Mouse (Mus musculus) heart, embryonic 10.5 days (tissue): ENCODE results near the gene Pbld1. TPM values are rescaled to one million over a fixed set of nuclear protein-coding genes. Genes with fewer than 3 reads are reported as not detected.

Experiments used
- DNase-seq: peaks from one replicate; pipeline ENCODE4 v3.0.0-alpha.2; 2017; ENCODE audit warnings: low spot score
- H3K27ac ChIP-seq: fragments of 300-500 bp; sonication (generic); 2 replicates; pipeline ENCODE4 v1.5.1; 2016; ENCODE audit warnings: mild to moderate bottlenecking
- H3K27me3 ChIP-seq: fragments of 300-500 bp; sonication (generic); 2 replicates; pipeline ENCODE4 v1.6.1; 2016; ENCODE audit warnings: mild to moderate bottlenecking; ENCODE audit not compliant: poor library complexity, insufficient read depth, severe bottlenecking
- H3K36me3 ChIP-seq: fragments of 300-500 bp; sonication (generic); 2 replicates; pipeline ENCODE4 v1.6.1; 2016; ENCODE audit warnings: mild to moderate bottlenecking, moderate library complexity
- H3K4me1 ChIP-seq: fragments of 300-500 bp; sonication (generic); 2 replicates; pipeline ENCODE4 v1.6.1; 2016; ENCODE audit warnings: mild to moderate bottlenecking
- H3K4me3 ChIP-seq: fragments of 300-500 bp; sonication (generic); 2 replicates; pipeline ENCODE4 v1.5.1; 2016; ENCODE audit warnings: mild to moderate bottlenecking, moderate library complexity
- H3K9me3 ChIP-seq: fragments of 300-500 bp; sonication (generic); 2 replicates; pipeline ENCODE4 v1.6.1; 2016; ENCODE audit warnings: mild to moderate bottlenecking, moderate library complexity
- WGBS: fragments of 180-500 bp; shearing (Covaris S2); methylation state at CpG from one replicate; pipeline ENCODE4 v1.1.7; 2016; 5-methylcytosine and 5-hydroxymethylcytosine counted together
- polyA plus RNA-seq: library from polyadenylated mRNA; unstranded; fragments of >200 nt; fragmentation: Nextera tagmentation; extraction: Ambion mirVana; gene quantifications from 2 replicates; pipeline ENCODE4 v1.2.1, GENCODE M21; 2016

The Pbld1 gene
- polyA plus RNA-seq, 1 experiment from 2014 or later, result 1.7 TPM

DNA sequence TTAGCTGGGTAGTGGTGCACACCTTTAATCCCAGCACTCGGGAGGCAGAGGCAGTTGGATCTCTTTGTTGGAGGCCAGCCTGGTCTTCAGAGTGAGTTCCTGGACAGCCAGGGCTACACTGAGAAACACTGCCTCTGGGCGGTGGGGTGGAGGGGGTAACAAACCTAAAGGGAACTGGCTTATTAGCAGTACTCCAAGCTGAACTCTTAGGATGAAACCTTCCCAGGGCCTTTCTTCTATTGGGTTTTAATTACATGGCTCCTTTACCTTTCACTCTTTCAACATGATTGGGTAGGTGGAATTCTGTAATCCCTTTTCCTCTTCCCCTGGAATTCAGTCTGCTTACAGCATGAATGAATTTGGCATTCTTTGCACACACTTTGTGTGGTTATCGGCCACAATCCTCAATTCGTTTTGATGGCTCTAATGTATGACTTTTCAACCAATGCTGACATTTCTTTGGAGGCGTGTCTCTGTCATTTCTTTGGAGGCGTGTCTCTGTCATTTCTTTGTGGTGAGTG, 34.4 kb upstream of the Pbld1 start:
- DNase-seq, result no peak

GRCm38 (mm10) chr10:63026156-63026794, 33.7 kb upstream of the Pbld1 start:
- Histone ChIP-seq H3K9me3 (no peaks in the 10 kb centered on the region), H3K4me1 (peaks cover 10% of the 10 kb centered on the region), H3K36me3 (no peaks in the 10 kb centered on the region), H3K27me3 (no peaks in the 10 kb centered on the region), H3K4me3 (no peak overlapping the region), H3K27ac (no peak overlapping the region)
- DNase-seq, result no peak
- 68% methylated on average over 8 of the region's 8 CpGs for WGBS

More for the DNA sequence above, 34.4 kb upstream of the Pbld1 start:
- peaks cover 14% of the 10 kb centered on the region for H3K4me1 ChIP-seq
- 0 out of 2 replicates have a peak overlapping the region, but pooled peaks have one; percentile 89 for H3K4me3 ChIP-seq
- no peaks in the 10 kb centered on the region for H3K9me3 ChIP-seq
- H3K27me3 ChIP-seq, result no peaks in the 10 kb centered on the region
- H3K27ac ChIP-seq, result peak overlapping the region; percentile 100
- WGBS, result 75% methylated on average over 6 of the region's 6 CpGs
- no peaks in the 10 kb centered on the region for H3K36me3 ChIP-seq

- Histone ChIP-seq H3K4me3 (no peak overlapping the region), H3K4me1 (peaks cover 5% of the 10 kb centered on the region), H3K27me3 (no peaks in the 10 kb centered on the region), H3K36me3 (no peaks in the 10 kb centered on the region), H3K9me3 (no peaks in the 10 kb centered on the region), H3K27ac (no peak overlapping the region)
- 87% methylated on average over 6 of the region's 6 CpGs for WGBS
- DNase-seq, result no peak
Measured at GRCm38 (mm10) chr10:63026795-63027160, 33.2 kb upstream of the Pbld1 start.

- Histone ChIP-seq H3K36me3 (no peaks in the 10 kb centered on the region), H3K4me1 (peaks cover 3% of the 10 kb centered on the region; the same call in 1 of the 2 replicates), H3K27me3 (no peaks in the 10 kb centered on the region), H3K9me3 (no peaks in the 10 kb centered on the region), H3K27ac (no peak overlapping the region), H3K4me3 (no peak overlapping the region)
- DNase-seq, result no peak
- WGBS, result 90% methylated on average over 10 of the region's 10 CpGs
Measured at GRCm38 (mm10) chr10:63027376-63028161, 32.4 kb upstream of the Pbld1 start.

GRCm38 (mm10) chr10:63028396-63028795, 31.6 kb upstream of the Pbld1 start:
- no peak for DNase-seq
- Histone ChIP-seq H3K36me3 (no peaks in the 10 kb centered on the region), H3K27me3 (no peaks in the 10 kb centered on the region), H3K27ac (no peak overlapping the region), H3K4me1 (peaks cover 3% of the 10 kb centered on the region; the same call in 1 of the 2 replicates), H3K9me3 (no peaks in the 10 kb centered on the region), H3K4me3 (no peak overlapping the region)
- WGBS, result 88% methylated on average over 4 of the region's 4 CpGs

DNA sequence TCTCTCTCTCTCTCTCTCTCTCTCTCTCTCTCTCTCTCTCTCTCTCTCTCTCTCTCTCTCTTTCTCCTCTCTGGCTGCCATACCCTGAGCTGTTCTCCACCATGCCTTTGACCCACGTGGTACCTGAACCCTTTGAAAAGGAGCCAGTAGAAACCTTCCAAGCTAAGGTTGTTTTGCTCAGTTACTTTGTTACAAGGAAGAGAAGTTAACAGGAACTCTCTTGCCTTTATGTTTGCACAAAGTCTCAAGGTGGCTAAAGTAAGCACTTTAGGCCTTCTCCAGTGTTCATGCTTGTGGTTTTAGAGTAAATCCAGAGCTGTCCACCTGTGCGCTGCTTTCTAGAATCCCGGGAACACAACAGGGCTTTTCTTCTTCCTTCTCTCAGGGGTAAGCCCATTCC, 27.7 kb upstream of the Pbld1 start:
- Histone ChIP-seq H3K36me3 (no peaks in the 10 kb centered on the region), H3K9me3 (no peaks in the 10 kb centered on the region), H3K27ac (no peak overlapping the region), H3K27me3 (no peaks in the 10 kb centered on the region), H3K4me1 (no peaks in the 10 kb centered on the region), H3K4me3 (no peak overlapping the region)
- WGBS, result 80% methylated on average over 3 of the region's 3 CpGs
- DNase-seq, result no peak

DNA sequence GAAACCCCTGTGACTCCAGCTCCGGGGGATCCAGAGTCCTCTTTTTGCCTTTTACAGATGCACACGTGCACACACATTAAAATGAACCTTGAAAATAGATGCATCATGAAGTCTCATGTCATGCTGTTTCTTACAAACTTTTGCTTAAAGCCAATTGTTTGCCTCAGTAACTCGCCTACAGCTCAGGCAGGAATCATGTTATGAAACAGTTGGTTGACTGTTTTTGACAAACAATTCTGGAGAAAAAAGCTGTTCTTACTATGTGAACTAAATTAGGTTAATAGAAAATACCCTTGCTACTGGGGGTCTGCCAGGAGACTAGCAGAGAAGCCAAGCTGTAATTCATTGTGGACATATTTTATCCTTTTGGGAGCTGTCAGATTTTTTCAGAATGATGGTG, 27.0 kb upstream of the Pbld1 start:
- WGBS, result 80% methylated on average over 3 of the region's 3 CpGs

DNA sequence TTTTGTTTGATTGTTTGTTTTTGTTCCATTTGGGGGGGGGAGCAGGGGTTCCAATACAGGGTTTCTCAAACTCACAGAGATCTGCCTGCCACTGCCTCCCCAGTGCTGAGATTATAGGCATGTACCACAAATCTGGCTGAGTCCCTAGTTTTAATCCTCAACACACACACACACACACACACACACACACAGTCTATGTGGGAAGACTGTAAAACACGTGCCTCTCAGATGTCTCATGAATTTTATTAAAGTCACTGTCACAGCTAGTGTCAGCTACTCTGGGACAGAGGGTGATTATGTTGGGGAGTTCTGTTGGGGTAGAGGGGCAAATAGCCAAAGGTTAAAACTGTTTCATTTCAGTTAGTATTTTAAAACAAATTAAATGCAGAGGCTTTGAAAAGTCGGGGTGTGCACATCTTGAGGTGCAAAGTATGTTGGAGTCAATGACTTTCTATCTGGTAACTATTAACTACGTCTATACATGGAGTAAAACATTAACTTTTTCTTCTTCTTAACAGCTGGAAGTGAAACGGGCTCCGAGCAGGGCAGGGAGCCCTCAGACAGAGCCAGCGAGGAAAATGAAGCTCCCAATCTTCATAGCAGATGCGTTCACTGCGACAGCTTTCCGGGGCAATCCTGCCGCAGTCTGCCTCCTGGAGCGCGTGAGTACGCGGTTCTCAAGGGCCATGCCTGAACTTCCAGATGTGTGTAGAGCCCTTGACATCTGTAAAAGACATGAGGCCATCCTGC, 21.2 kb upstream of the Pbld1 start:
- no peaks in the 10 kb centered on the region for H3K4me1 ChIP-seq
- DNase-seq, result no peak
- H3K36me3 ChIP-seq, result no peaks in the 10 kb centered on the region
- no peak overlapping the region for H3K27ac ChIP-seq
- no peak overlapping the region for H3K4me3 ChIP-seq
- 0 out of 2 replicates have a peak, but pooled peaks cover 4% of the 10 kb centered on the region for H3K27me3 ChIP-seq
- 69% methylated on average over 14 of the region's 14 CpGs for WGBS
- no peaks in the 10 kb centered on the region for H3K9me3 ChIP-seq

More for the DNA sequence above, 27.0 kb upstream of the Pbld1 start:
- Histone ChIP-seq H3K4me1 (no peaks in the 10 kb centered on the region), H3K36me3 (no peaks in the 10 kb centered on the region), H3K4me3 (no peak overlapping the region), H3K27me3 (no peaks in the 10 kb centered on the region), H3K9me3 (no peaks in the 10 kb centered on the region), H3K27ac (no peak overlapping the region)
- DNase-seq, result no peak

GRCm38 (mm10) chr10:63039867-63040628, 19.9 kb upstream of the Pbld1 start:
- Histone ChIP-seq H3K9me3 (no peaks in the 10 kb centered on the region), H3K4me1 (no peaks in the 10 kb centered on the region), H3K27ac (no peak overlapping the region), H3K36me3 (no peaks in the 10 kb centered on the region), H3K4me3 (no peak overlapping the region), H3K27me3 (0 out of 2 replicates have a peak, but pooled peaks cover 4% of the 10 kb centered on the region)
- DNase-seq, result no peak
- WGBS, result 69% methylated on average over 5 of the region's 5 CpGs

DNA sequence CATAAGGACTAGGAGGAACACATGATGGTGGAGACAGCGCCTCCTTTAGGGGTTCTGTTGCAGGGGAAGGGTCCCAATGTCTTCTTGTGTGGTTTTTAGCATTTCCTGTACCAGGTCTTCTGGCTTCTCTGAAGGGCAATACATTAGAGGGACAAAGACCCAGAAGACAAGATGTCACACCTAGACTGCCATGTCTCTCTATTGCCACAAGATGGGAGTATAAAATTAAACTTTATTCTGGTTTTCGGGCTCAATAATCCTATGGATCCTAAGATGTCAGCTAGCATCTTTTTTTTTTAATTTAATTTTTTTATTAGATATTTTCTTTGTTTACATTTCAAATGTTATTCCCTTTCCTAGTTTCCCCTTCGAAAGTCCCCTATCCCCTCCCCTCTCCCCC, 16.8 kb upstream of the Pbld1 start:
- Histone ChIP-seq H3K27me3 (0 out of 2 replicates have a peak, but pooled peaks cover 4% of the 10 kb centered on the region), H3K4me1 (no peaks in the 10 kb centered on the region), H3K36me3 (no peaks in the 10 kb centered on the region), H3K9me3 (no peaks in the 10 kb centered on the region), H3K27ac (no peak overlapping the region), H3K4me3 (no peak overlapping the region)
- DNase-seq, result no peak
- 63% methylated on average over 3 of the region's 3 CpGs for WGBS

DNA sequence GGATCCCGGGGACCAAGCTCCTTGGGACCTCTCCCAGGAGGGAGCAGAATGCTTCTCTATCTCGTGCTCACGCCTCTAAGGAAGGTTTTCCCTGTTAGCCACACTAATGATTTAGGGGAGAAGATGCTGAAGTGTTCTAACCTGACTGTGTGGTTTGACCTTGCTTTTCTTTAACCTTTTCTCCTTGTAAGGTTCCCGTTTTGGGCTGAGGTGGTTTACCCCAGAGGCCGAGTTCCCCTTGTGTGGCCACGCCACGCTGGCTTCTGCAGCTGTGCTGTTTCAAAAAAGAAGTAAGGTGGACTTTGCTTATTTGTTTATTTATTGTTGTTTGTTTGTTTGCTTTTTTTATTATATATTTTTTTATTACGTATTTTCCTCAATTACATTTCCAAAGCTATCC, 12.2 kb upstream of the Pbld1 start:
- Histone ChIP-seq H3K9me3 (no peaks in the 10 kb centered on the region), H3K27me3 (no peaks in the 10 kb centered on the region), H3K36me3 (no peaks in the 10 kb centered on the region), H3K27ac (no peak overlapping the region), H3K4me3 (no peak overlapping the region), H3K4me1 (peaks cover 1% of the 10 kb centered on the region; the same call in 1 of the 2 replicates)
- DNase-seq, result no peak
- 84% methylated on average over 8 of the region's 8 CpGs for WGBS

GRCm38 (mm10) chr10:63049106-63049505, 10.9 kb upstream of the Pbld1 start:
- WGBS, result 73% methylated on average over 2 of the region's 2 CpGs
- Histone ChIP-seq H3K27me3 (no peaks in the 10 kb centered on the region), H3K36me3 (no peaks in the 10 kb centered on the region), H3K27ac (no peak overlapping the region), H3K4me1 (peaks cover 9% of the 10 kb centered on the region; the same call in 1 of the 2 replicates), H3K9me3 (no peaks in the 10 kb centered on the region), H3K4me3 (no peak overlapping the region)
- DNase-seq, result no peak
